Mouse (Mus musculus): ENCODE results near the gene Ica1. TPM values are rescaled to one million over a fixed set of nuclear protein-coding genes. Genes with fewer than 3 reads are reported as not detected.

The Ica1 gene
- polyA plus RNA-seq, 1 experiment from 2014 or later, result 11.0 TPM

- no peak; the same call in 1 of the 2 replicates for ATAC-seq
- H3K27ac ChIP-seq (ENCODE audit: low read depth, low read length), result no peak overlapping the region
- H3K4me1 ChIP-seq (replicated peaks; ENCODE audit: control insufficient read depth, insufficient read depth, low read length), result no peaks in the 10 kb centered on the region
- H3K4me3 ChIP-seq (ENCODE audit: low read depth, low read length), result no peak overlapping the region
- no peaks in the 10 kb centered on the region for H3K27me3 ChIP-seq (replicated peaks; ENCODE audit: control insufficient read depth, insufficient read depth, low read length)
- no peaks in the 10 kb centered on the region for H3K9me3 ChIP-seq (ENCODE audit: control insufficient read depth)
- H3K4me2 ChIP-seq (replicated peaks; ENCODE audit: low read depth), result no peak overlapping the region
- no peaks in the 10 kb centered on the region for H3K36me3 ChIP-seq (ENCODE audit: control insufficient read depth, insufficient read depth)
- 85% methylated on average over 7 of the region's 7 CpGs for WGBS
- H3K9ac ChIP-seq (ENCODE audit: low read depth, low read length), result no peak overlapping the region
- no peak for TF ChIP-seq CTCF (IDR thresholded peaks at IDR 0.05; ENCODE audit: low read depth)
Observed at GRCm38 (mm10) chr6:8647513-8648184, 130.6 kb downstream of the Ica1 start.

- no peaks in the 10 kb centered on the region for H3K9me3 ChIP-seq (ENCODE audit: control insufficient read depth)
- no peak for TF ChIP-seq CTCF (IDR thresholded peaks at IDR 0.05; ENCODE audit: low read depth)
- WGBS, result 52% methylated on average over 2 of the region's 2 CpGs
- no peaks in the 10 kb centered on the region for H3K27me3 ChIP-seq (replicated peaks; ENCODE audit: control insufficient read depth, insufficient read depth, low read length)
- H3K4me2 ChIP-seq (replicated peaks; ENCODE audit: low read depth), result no peak overlapping the region
- no peaks in the 10 kb centered on the region for H3K36me3 ChIP-seq (ENCODE audit: control insufficient read depth, insufficient read depth)
- no peak for ATAC-seq
- H3K27ac ChIP-seq (ENCODE audit: low read depth, low read length), result no peak overlapping the region
- no peaks in the 10 kb centered on the region for H3K4me1 ChIP-seq (replicated peaks; ENCODE audit: control insufficient read depth, insufficient read depth, low read length)
- no peak overlapping the region for H3K4me3 ChIP-seq (ENCODE audit: low read depth, low read length)
- no peak overlapping the region for H3K9ac ChIP-seq (ENCODE audit: low read depth, low read length)
Observed at GRCm38 (mm10) chr6:8645708-8646107, 132.6 kb downstream of the Ica1 start.

- no peak overlapping the region for H3K27ac ChIP-seq (ENCODE audit: low read depth, low read length)
- no peak overlapping the region for H3K4me2 ChIP-seq (replicated peaks; ENCODE audit: low read depth)
- no peak for TF ChIP-seq CTCF (IDR thresholded peaks at IDR 0.05; ENCODE audit: low read depth)
- H3K27me3 ChIP-seq (replicated peaks; ENCODE audit: control insufficient read depth, insufficient read depth, low read length), result no peaks in the 10 kb centered on the region
- no peaks in the 10 kb centered on the region for H3K36me3 ChIP-seq (ENCODE audit: control insufficient read depth, insufficient read depth)
- H3K4me3 ChIP-seq (ENCODE audit: low read depth, low read length), result no peak overlapping the region
- no peak overlapping the region for H3K9ac ChIP-seq (ENCODE audit: low read depth, low read length)
- 69% methylated on average over 10 of the region's 10 CpGs for WGBS
- no peaks in the 10 kb centered on the region for H3K4me1 ChIP-seq (replicated peaks; ENCODE audit: control insufficient read depth, insufficient read depth, low read length)
- no peaks in the 10 kb centered on the region for H3K9me3 ChIP-seq (ENCODE audit: control insufficient read depth)
- ATAC-seq, result no peak
Observed at GRCm38 (mm10) chr6:8644703-8645102, 133.6 kb downstream of the Ica1 start.

GRCm38 (mm10) chr6:8640863-8641262 is 137.4 kb downstream of the Ica1 start:
- Histone ChIP-seq H3K27me3 (replicated peaks; ENCODE audit: control insufficient read depth, insufficient read depth, low read length) (no peaks in the 10 kb centered on the region), H3K27ac (ENCODE audit: low read depth, low read length) (no peak overlapping the region), H3K4me2 (replicated peaks; ENCODE audit: low read depth) (no peak overlapping the region), H3K9ac (ENCODE audit: low read depth, low read length) (no peak overlapping the region), H3K4me3 (ENCODE audit: low read depth, low read length) (no peak overlapping the region), H3K4me1 (replicated peaks; ENCODE audit: control insufficient read depth, insufficient read depth, low read length) (no peaks in the 10 kb centered on the region), H3K9me3 (ENCODE audit: control insufficient read depth) (no peaks in the 10 kb centered on the region), H3K36me3 (ENCODE audit: control insufficient read depth, insufficient read depth) (no peaks in the 10 kb centered on the region)
- no peak for ATAC-seq
- 95% methylated on average over 5 of the region's 5 CpGs for WGBS
- TF ChIP-seq CTCF (IDR thresholded peaks at IDR 0.05; ENCODE audit: low read depth), result no peak

- Histone ChIP-seq H3K9me3 (ENCODE audit: control insufficient read depth) (no peaks in the 10 kb centered on the region), H3K9ac (ENCODE audit: low read depth, low read length) (no peak overlapping the region), H3K4me2 (replicated peaks; ENCODE audit: low read depth) (no peak overlapping the region), H3K27me3 (replicated peaks; ENCODE audit: control insufficient read depth, insufficient read depth, low read length) (no peaks in the 10 kb centered on the region), H3K27ac (ENCODE audit: low read depth, low read length) (no peak overlapping the region), H3K36me3 (ENCODE audit: control insufficient read depth, insufficient read depth) (no peaks in the 10 kb centered on the region), H3K4me1 (replicated peaks; ENCODE audit: control insufficient read depth, insufficient read depth, low read length) (no peaks in the 10 kb centered on the region), H3K4me3 (ENCODE audit: low read depth, low read length) (no peak overlapping the region)
- ATAC-seq, result no peak
- 78% methylated on average over 2 of the region's 2 CpGs for WGBS
- TF ChIP-seq CTCF (IDR thresholded peaks at IDR 0.05; ENCODE audit: low read depth), result no peak
Observed at GRCm38 (mm10) chr6:8639526-8639925, 138.8 kb downstream of the Ica1 start.

GRCm38 (mm10) chr6:8638899-8639298 is 139.4 kb downstream of the Ica1 start:
- H3K4me1 ChIP-seq (replicated peaks; ENCODE audit: control insufficient read depth, insufficient read depth, low read length), result no peaks in the 10 kb centered on the region
- no peak overlapping the region for H3K27ac ChIP-seq (ENCODE audit: low read depth, low read length)
- ATAC-seq, result no peak
- no peak for TF ChIP-seq CTCF (IDR thresholded peaks at IDR 0.05; ENCODE audit: low read depth)
- H3K9ac ChIP-seq (ENCODE audit: low read depth, low read length), result no peak overlapping the region
- no peaks in the 10 kb centered on the region for H3K9me3 ChIP-seq (ENCODE audit: control insufficient read depth)
- H3K4me3 ChIP-seq (ENCODE audit: low read depth, low read length), result no peak overlapping the region
- H3K36me3 ChIP-seq (ENCODE audit: control insufficient read depth, insufficient read depth), result no peaks in the 10 kb centered on the region
- H3K4me2 ChIP-seq (replicated peaks; ENCODE audit: low read depth), result no peak overlapping the region
- H3K27me3 ChIP-seq (replicated peaks; ENCODE audit: control insufficient read depth, insufficient read depth, low read length), result no peaks in the 10 kb centered on the region
- 80% methylated on average over 4 of the region's 4 CpGs for WGBS

All from intestine, postnatal 0 days (tissue).